Mouse (Mus musculus): ENCODE measurements at regions not wholly inside any gene's neighbourhood (a gene's known extent, or its start where the extent isn't known, plus 50 kb on each side); places are given as distances from the start of the nearest gene placed in this dataset.

- Histone ChIP-seq H3K9ac (ENCODE audit: insufficient read depth, low read depth) (no peak overlapping the region), H3K9me3 (replicated peaks; ENCODE audit: low read length) (no peaks in the 10 kb centered on the region), H3K4me1 (ENCODE audit: control insufficient read depth in 1 of 2, insufficient read depth in 2 of 2) (no peaks in the 10 kb centered on the region), H3K27me3 (replicated peaks) (peaks cover 52% of the 10 kb centered on the region), H3K4me2 (ENCODE audit: insufficient read depth, low read depth, poor library complexity, severe bottlenecking) (no peak overlapping the region), H3K27ac (ENCODE audit: insufficient read depth, low read depth) (no peak overlapping the region), H3K79me2 (replicated peaks; ENCODE audit: control insufficient read depth, extremely low read depth, insufficient read depth, poor library complexity, severe bottlenecking) (no peaks in the 10 kb centered on the region), H3K36me3 (replicated peaks in 1 of 2; ENCODE audit: control insufficient read depth in 1 of 2, insufficient read depth in 1 of 2, low read length in 1 of 2) (no peaks in the 10 kb centered on the region), H3K4me3 (replicated peaks in 1 of 3; ENCODE audit: low read depth in 2 of 3, low read length in 2 of 3, poor library complexity in 1 of 3) (no peak overlapping the region)
- TF ChIP-seq ETS1 (conservative IDR thresholded peaks at IDR 0.05; ENCODE audit: low read depth, low read length), result no peak
- no peak for TF ChIP-seq CTCF (conservative IDR thresholded peaks at IDR 0.05 in 1 of 2, IDR thresholded peaks at IDR 0.05 in 1 of 2; ENCODE audit: low read depth in 2 of 2, low read length in 2 of 2)
- no peak for TF ChIP-seq ZMIZ1 (IDR thresholded peaks at IDR 0.05; ENCODE audit: low read depth, low read length)
- TF ChIP-seq MEF2A (IDR thresholded peaks at IDR 0.05; ENCODE audit: borderline replicate concordance, low read depth, low read length), result no peak
- no peak for TF ChIP-seq JUN (IDR thresholded peaks at IDR 0.05; ENCODE audit: insufficient read depth, low read depth, low read length)
- no peak for TF ChIP-seq JUND (conservative IDR thresholded peaks at IDR 0.05; ENCODE audit: low read depth, low read length)
- DNase-seq (ENCODE audit: extremely low read depth), result no peak
- dilution Hi-C loops (cut with MboI; ENCODE audit: extremely low pct_ligation_motif_present, extremely low pct_unique_long_range_greater_than_20kb, low sequenced_read_pairs), result no loop called here
- in situ Hi-C loops (cut with MboI; ENCODE audit: low pct_ligation_motif_present, low pct_unique_long_range_greater_than_20kb, low sequenced_read_pairs), result no loop called here
Observed at GRCm38 (mm10) chr7:129958379-129958778, 366.7 kb downstream of the Wdr11 start.

- Histone ChIP-seq H3K4me2 (ENCODE audit: insufficient read depth, low read depth, poor library complexity, severe bottlenecking) (no peak overlapping the region), H3K36me3 (replicated peaks in 1 of 2; ENCODE audit: control insufficient read depth in 1 of 2, insufficient read depth in 1 of 2, low read length in 1 of 2) (no peaks in the 10 kb centered on the region), H3K9me3 (replicated peaks; ENCODE audit: low read length) (no peaks in the 10 kb centered on the region), H3K9ac (ENCODE audit: insufficient read depth, low read depth) (no peak overlapping the region), H3K27me3 (replicated peaks) (peaks cover 70% of the 10 kb centered on the region), H3K27ac (ENCODE audit: insufficient read depth, low read depth) (no peak overlapping the region), H3K4me3 (replicated peaks in 1 of 3; ENCODE audit: low read depth in 2 of 3, low read length in 2 of 3, poor library complexity in 1 of 3) (no peak overlapping the region), H3K4me1 (ENCODE audit: control insufficient read depth in 1 of 2, insufficient read depth in 2 of 2) (no peaks in the 10 kb centered on the region), H3K79me2 (replicated peaks; ENCODE audit: control insufficient read depth, extremely low read depth, insufficient read depth, poor library complexity, severe bottlenecking) (no peaks in the 10 kb centered on the region)
- DNase-seq (ENCODE audit: extremely low read depth), result no peak
- TF ChIP-seq POLR2A (IDR thresholded peaks at IDR 0.05; ENCODE audit: low read depth, low read length) (no peak), ZC3H11A (IDR thresholded peaks at IDR 0.05; ENCODE audit: low read depth, low read length) (no peak), PAX5 (IDR thresholded peaks at IDR 0.05; ENCODE audit: low read length) (no peak), NELFE (IDR thresholded peaks at IDR 0.05; ENCODE audit: low read depth, low read length) (no peak), MEF2A (IDR thresholded peaks at IDR 0.05; ENCODE audit: borderline replicate concordance, low read depth, low read length) (no peak), SIN3A (IDR thresholded peaks at IDR 0.05; ENCODE audit: low read length) (no peak), MAX (IDR thresholded peaks at IDR 0.05; ENCODE audit: low read length) (no peak), EP300 (IDR thresholded peaks at IDR 0.05; ENCODE audit: low read length) (no peak), NRF1 (IDR thresholded peaks at IDR 0.05; ENCODE audit: low read depth, low read length) (no peak), ZMIZ1 (IDR thresholded peaks at IDR 0.05; ENCODE audit: low read depth, low read length) (no peak), USF2 (conservative IDR thresholded peaks at IDR 0.05; ENCODE audit: low read depth, low read length) (no peak), MYC (IDR thresholded peaks at IDR 0.05; ENCODE audit: low read depth, low read length) (no peak), E2F4 (IDR thresholded peaks at IDR 0.05; ENCODE audit: insufficient replicate concordance, low read depth, low read length) (no peak), RCOR1 (conservative IDR thresholded peaks at IDR 0.05; ENCODE audit: low read depth, low read length) (no peak), HCFC1 (IDR thresholded peaks at IDR 0.05; ENCODE audit: low read depth, low read length) (no peak), MXI1 (IDR thresholded peaks at IDR 0.05; ENCODE audit: low read depth, low read length) (no peak), ZKSCAN1 (IDR thresholded peaks at IDR 0.05; ENCODE audit: borderline replicate concordance, low read depth, low read length) (no peak), KAT2A (IDR thresholded peaks at IDR 0.05; ENCODE audit: insufficient replicate concordance, low read length) (no peak)
- in situ Hi-C loops (cut with MboI; ENCODE audit: low pct_ligation_motif_present, low pct_unique_long_range_greater_than_20kb, low sequenced_read_pairs) (no loop called here), dilution Hi-C loops (cut with MboI; ENCODE audit: extremely low pct_ligation_motif_present, extremely low pct_unique_long_range_greater_than_20kb, low sequenced_read_pairs) (no loop called here)
Observed at GRCm38 (mm10) chr7:129962575-129962974, 370.9 kb downstream of the Wdr11 start.

Measured in CH12.LX (cell line).